Mouse (Mus musculus): ENCODE results near the gene D130052B06Rik.
A peak's percentile ranks its signal among the peaks of the same experiment; 100 is the strongest.

D130052B06Rik gene

DNA sequence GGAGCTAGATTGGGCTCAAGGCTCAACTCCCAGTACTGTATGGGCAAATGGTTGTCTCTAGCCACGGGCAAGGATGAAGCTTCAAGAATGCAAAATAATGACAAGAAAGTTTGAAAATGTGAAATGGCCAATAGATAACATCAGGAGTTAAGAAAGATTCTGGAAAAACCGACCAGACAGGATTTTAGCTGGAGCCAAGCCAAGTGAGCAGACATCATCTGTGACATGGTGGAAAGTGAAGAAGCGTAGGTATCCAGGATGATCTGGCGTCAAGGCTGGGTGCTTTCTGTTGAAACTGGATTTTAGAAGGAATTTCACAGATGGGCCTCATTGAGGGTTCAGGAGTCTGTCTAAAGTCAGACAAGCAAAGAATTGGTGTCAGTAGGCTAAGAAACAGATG is at the start of gene D130052B06Rik:
Gene D130052B06Rik, plus strand, starts transcription at position 317 of the 400 bp plus-strand sequence.
- DNase-seq (ENCODE audit: low read depth): no peak

DNA sequence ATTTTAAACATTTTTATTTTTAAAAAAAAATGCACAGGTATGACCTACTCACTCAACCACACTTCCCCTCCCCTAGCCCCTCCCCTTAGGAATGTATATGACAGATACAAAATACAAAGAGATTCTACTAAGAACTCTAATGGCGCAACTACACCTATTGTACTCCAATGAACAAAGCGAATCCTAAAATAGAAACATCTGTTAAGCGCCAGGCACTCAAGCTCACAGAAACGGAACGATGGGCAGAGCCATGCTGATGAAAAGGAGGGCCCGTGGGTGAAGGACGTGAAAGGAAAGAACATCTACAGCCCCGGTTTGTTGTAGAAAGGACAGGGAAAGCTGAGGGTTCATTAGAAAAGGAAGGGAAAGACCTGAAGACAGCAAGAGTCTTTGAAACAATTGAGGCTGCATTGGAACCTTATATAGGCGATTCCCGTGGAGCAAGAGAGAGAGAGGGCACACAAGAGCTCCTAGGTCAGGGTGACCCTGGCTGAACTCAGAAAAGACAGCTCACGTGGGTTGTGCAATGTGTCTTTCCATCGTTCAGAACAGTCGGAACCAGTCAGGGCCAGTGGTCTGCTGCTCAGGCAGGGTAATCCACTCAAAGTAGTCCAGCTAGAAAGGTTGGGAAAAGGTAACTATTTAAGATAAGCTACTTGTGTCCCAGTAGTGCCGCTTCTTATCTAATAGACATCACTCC is 48.1 kb upstream of the D130052B06Rik start:
- DNase-seq (ENCODE audit: low read depth): no peak

DNA sequence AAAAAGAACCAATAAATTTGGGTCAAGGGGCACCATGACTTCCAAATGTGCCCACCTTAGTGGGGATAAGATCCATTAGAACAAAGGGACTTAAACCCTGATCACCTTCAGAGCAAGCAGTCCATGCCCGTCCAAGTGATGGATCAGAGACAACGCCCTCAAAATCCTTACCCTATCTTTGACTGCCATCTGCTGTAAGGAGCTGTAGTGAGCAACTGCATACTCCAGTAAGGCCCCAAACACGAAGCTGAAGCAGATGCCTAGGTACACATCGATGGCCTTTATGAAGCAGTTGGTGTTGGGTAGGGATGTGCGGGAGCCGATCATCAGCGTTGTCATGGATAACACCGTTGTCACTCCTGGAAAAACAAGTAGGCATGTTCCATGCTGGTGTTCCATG is 45.0 kb upstream of the D130052B06Rik start:
- DNase-seq (ENCODE audit: low read depth): no peak

DNA sequence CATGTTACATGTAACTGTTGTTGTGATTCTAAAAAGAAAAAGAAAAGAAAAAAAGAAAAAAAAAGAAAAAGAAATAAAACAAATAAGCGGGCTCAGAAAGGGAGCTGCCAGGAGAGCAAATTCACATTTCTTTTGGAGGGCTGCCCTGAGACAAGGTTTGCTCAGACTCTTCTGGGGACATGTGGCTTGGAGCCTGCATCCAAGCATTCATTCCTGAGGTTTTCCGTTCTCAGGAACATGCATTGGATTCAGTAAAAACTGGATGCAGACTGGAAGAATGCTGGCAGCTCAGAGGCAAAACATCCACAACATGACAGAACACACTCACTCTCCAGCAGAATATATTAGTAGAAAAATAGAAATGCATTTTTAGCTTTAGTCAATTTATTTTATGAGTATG is 35.2 kb upstream of the D130052B06Rik start:
- DNase-seq (ENCODE audit: low read depth): no peak

DNA sequence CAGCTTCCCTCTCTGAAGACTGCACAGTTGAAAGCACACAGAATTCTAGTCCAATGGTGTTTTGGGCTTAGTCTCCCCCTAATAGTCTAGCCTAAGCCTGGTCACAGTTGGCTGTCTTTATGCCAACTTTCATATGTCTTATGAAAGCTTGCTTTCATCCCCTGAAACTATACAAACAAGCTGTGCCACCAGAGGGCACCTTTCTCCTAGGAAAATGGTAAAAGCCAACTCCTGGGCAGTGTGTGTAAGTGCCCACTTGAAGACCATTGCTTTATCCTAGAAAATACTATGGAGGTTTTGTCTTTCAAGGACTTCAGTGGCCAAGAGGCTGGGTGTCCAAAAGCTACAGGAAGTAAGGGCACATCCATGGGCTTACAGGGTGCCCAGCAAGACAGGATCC is 28.7 kb upstream of the D130052B06Rik start:
- DNase-seq (ENCODE audit: low read depth): no peak

DNA sequence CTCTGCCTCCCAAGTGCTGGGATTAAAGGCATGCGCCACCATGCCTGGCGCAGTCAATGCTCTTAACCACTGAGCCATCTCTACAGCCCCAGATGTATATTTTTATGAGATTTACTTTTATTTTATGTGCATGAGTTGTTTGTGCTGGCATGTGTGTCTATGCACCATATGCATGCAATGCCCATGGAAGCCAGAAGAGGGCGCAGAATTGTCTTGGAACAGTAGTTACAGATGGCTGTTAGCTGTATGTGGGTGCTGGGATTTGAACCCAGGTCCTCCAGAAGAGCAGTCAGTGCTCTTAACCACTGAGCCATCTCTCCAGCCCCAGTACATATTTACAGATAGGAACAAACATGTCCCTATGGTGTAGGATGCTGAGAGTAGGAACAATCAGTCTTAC is 24.2 kb upstream of the D130052B06Rik start:
- no peak for DNase-seq (ENCODE audit: low read depth)

DNA sequence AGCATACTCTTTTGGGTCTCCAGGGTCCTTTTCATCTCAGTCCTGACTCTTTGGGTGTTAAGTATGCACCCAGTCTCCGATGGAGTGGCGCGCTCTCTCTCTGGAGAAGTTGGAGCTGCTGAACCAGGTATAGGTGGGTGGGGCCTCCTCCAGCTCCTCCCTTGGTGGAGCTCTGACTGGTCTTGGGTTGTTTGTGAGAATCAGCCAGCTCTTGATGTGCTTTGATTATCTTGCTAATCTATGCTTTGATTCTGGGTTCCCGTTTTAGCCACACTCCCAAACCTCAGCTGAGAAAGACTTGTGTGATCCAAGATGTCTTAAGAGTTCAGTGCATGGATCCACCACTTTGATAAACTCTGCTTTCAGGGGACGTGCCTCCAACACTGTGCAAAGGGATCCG is 20.2 kb upstream of the D130052B06Rik start, which contains the start of gene Gabrp:
Gene Gabrp, minus strand, starts transcription at position 101 of the 400 bp plus-strand sequence.
- no peak for DNase-seq (ENCODE audit: low read depth)

DNA sequence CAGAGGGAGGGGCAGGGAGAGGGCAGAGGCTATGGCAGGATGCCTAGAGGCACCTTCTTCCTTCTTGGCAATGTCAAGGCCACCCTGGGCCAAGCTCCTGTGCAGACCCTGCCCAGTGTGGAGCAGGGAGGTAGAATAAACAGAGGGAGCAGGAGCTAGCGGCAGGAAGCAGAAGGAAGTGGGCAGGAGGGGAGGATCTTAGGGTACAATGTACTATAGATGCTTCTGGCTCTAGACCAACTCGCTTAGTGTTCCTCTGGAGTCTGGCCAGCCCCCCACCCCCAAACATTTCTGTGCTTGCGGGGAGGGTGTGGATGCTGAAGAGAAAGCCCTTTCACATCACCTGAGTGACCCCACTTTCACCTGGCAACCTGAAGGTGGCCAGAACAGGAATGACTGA is 19.5 kb upstream of the D130052B06Rik start:
- DNase-seq (ENCODE audit: low read depth): no peak

DNA sequence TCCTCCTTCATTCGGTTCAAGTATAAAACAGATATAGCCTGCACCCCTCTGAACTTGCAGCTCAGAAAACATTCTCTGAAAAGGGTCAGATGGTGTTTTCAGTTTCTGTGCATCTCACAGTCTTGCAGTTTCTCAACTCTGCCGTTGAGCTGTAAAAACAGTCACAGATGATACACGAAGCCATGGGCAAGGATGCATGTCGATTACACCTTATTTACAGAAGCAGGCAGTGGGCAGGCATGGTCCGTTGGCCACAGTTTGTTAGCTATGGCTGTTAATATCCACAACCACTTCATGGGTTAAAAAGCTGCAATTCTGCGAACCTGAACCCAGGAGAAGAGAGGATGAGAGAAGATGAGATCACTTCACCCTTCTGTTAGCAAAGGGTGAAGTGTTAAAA is 12.5 kb upstream of the D130052B06Rik start:
- no peak for DNase-seq (ENCODE audit: low read depth)

DNA sequence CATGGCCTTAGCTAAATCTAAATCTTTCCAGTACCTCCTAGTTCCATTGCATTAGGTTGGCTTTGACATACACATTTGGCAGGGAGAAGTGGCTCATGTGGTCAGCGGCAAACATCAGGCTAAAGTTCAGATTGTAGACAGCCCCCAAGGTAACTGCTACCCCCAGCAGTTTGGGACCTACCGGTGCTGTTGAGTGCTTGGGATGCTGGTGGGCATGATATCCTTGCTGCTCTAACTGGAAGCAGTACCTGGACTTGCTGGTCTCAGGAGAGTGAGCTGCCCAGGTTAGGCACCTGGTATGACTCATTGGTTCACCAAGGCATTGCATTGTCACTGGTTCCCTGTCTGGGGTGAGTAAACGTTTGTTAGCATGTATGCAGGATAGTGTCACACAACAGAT is 8.3 kb upstream of the D130052B06Rik start:
- DNase-seq (ENCODE audit: low read depth): no peak

DNA sequence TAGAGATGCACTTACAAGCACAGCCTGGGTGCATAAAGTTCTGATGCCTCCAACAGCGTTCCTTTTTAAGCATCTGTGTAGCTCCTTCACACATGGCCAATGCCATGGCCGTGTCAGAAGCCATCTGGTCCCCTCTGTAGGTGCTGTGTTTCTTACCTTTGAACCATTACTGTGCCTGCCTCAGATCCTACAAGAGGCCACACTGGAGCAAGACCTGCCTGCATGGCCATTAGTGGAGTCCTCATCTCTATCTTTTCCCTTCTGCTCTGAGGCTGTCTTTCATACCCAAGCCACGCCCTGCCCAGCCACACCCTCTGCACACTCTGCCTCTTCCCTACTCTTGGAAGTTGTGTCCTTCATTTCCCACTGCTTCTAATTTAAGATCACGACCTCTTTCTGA is 6.3 kb upstream of the D130052B06Rik start:
- DNase-seq (ENCODE audit: low read depth): no peak

DNA sequence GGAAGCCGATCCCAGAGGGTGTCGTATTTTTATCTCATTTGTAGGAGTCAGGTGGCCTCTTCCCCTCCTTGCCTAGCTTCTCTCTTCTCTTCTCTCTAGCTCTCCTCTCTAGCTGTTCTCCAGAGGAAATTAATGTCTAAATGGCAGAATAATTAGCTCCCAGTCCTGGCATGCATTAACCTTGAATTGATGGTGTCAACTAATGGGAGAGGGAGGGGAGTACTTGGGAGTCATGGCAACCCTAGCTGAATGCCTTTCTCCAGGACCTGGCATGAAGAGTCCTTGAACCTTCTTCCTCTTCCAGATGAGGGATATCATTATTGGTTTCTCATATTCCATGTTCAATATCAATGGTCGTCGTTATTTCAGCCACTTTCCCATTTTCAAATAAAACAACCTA is 2.4 kb upstream of the D130052B06Rik start:
- DNase-seq (ENCODE audit: low read depth): no peak

DNA sequence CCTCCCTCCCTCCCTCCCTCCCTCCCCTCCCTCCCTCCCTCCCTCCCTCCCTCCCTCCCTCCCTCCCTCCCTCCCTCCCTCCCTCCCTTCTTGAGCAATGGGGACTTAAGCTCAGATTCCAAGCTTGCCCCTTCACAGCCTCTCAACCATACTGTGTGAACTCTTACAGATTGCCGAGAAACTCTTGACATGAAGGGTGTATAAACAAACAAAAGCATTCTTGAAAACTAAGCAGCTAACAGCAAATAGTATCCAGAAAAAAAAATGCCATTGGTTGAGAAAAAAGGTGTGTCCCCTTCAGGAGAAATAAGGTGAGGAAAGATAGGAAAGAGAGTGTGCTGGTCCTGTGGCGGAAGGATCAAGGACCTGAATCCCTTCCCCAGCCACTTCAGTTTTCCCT is 4.1 kb downstream of the D130052B06Rik start:
- DNase-seq (ENCODE audit: low read depth): no peak

DNA sequence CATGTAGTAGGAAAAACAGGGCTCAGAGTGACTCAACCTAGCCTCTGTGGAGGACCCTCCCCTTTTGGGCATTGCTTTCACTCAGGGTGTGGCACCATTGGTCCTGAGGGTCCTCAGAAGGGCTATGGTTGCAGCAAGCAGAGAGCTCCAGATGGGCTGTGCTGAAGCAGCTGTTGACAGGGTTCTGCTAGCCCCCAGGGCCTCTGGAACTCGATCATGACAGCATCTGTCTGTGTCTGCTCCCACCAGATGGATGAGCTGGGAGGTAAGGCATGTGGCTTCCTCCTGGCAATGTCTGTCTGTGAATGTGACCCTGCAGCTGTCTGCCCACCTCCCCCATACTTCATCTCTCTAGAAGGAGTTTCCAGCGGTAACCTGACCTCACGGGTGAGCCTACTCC is 8.7 kb downstream of the D130052B06Rik start:
- no peak for DNase-seq (ENCODE audit: low read depth)

DNA sequence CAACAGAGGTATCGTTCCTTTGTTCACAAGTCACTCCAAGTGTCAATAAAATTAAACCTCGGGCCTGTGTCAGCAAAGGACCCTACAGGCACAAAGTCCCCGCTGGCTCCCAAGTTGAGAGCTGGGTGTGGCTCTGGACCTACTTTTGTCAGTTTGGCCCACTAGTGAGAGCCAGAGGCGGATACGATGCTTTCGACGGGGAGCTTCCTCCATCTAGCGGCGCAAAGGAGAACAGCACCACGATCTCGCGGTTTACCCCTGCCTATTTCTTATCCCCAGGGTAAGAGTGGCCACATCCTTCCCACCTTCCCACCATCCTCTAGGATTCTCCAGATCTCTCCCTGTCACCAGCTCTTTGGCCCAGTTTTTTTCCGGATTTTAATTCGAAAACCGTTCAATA is 15.1 kb downstream of the D130052B06Rik start:
- DNase-seq (ENCODE audit: low read depth): peak; percentile 73

DNA sequence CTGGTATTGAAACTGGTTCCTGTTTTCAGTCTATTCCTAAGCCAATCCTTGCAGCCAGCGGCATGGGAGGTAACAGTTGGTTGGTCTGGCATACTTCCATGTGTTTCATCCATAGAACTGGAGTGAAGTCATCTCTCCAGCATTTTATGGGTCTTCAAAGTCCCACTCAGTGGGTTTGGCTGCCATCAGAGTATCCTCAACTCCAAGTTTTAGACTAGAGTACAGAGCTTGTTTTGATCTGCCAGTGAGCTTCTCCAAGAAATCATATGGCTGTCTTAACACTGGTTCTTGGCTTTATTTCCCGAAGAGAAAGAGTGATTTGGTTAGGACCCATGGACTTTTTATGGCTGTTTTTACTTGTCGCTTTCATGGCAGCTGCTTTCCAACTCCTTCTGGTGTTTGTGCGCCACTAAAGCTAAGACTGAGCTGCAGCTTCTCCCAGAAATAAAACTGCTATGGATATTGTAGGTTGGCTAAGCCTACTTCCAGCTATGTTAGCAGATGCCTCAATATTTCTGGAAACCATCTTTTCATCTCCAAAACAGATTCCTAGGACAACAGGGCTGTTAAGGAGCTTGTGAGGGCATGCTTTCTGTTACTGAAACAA is 28.1 kb downstream of the D130052B06Rik start:
- no peak for DNase-seq (ENCODE audit: low read depth)

DNA sequence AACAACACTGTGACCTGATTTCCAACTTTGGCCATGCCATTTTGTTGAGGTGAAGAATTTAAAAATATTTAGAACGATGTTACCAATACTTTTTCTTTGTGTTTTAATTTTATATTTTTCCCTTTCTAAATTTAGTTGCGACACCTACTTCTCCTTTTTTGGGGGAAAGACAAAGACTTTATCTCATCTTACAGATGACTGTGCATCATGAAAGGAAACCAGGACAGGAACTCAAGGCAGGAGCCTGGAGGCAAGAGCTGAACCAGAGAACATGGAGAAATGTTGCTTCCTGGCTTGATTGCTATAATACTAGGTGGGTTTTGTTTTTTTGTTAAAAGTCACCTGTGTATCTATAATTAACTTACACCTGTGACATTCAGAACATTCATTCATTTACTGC is 38.0 kb downstream of the D130052B06Rik start:
- no peak for DNase-seq (ENCODE audit: low read depth)

DNA sequence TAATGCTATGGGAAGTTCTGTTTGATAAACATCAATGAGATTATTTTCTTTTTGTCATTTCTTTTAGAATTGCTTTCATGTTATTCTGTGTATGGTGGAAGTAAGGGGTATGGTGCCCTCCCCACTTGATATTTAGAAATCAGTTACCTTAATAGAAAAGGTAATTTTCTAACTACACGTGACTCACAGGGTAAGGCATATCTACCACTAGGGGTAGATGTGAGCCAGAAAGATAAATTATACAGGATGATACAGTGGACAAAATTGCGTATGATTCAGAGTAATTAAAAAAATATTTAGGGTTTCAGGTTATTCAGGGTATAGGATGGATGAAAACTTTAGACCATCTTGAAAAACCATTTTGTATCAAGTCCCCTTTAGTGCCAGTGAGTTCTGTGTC is 50.3 kb downstream of the D130052B06Rik start:
- no peak for DNase-seq (ENCODE audit: low read depth)

DNA sequence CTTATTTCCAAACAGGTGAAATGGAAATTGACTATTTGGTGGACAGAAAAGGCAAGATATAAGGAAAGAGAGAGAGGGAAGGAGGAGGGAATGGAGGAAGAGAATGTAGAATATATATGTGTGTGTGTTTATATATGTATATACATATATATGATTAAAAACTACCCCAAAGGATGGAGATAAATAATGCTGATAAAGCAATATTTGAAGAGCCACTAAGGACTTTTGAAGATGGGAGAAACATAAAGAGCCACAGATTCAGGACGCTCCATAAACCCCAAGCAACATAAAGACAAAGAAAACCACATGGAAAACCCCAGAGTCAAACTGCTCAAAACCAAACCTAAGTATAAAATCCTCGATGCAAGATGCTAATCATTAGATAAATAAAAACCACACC is 55.4 kb downstream of the D130052B06Rik start:
- no peak for DNase-seq (ENCODE audit: low read depth)

DNA sequence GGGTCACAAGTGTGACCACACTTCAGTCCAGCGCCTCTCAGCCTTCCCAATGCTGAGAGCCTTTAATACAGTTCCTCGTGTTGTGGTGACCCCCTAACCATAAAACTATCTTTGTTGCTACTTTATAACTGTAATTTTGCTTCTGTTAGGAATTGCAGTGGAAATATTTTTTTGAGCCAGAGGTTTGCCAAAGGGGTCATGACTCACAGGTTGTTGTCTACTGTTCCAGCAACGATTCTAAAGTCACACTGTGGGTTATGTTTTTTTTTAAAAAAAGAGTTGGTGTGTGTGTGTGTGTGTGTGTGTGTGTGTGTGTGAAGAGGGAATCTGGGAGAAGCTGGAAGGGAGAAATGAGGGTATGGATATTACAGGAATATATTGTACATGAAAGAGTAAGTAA is 56.1 kb downstream of the D130052B06Rik start:
- no peak for DNase-seq (ENCODE audit: low read depth)

DNA sequence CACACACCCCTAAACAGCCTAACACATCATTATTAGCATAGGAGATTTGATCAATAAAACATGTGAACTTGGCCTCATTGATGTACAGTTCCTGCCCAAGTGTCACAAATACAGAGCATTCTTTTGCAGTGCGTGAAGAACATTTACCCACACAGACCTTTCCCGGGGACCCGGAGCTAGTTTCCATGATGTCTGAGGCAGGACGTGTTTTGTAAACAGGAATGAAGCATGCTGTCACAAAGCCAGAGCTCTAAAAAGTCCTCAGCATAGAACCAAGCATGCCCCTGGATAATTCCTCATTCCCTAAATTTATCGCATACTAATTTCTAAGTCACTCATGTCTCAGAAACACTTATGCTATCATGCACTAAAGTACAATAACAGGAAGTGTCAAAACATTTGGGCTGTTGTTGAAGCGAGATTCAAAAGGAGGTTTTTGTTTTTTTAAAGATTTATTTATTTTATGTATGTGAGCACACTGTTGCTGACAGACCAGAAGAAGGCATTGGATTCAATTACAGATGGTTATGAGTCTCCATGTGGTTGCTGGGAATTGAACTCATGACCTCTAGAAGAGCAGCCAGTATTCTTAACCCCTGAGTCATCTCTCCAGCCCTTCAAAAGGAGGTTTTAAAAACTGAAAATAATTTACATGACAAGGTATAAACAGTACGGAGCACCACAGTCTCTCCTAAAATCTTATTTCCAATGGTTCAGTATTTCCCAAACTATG is 56.9 kb downstream of the D130052B06Rik start:
- DNase-seq (ENCODE audit: low read depth): peak; percentile 45

DNA sequence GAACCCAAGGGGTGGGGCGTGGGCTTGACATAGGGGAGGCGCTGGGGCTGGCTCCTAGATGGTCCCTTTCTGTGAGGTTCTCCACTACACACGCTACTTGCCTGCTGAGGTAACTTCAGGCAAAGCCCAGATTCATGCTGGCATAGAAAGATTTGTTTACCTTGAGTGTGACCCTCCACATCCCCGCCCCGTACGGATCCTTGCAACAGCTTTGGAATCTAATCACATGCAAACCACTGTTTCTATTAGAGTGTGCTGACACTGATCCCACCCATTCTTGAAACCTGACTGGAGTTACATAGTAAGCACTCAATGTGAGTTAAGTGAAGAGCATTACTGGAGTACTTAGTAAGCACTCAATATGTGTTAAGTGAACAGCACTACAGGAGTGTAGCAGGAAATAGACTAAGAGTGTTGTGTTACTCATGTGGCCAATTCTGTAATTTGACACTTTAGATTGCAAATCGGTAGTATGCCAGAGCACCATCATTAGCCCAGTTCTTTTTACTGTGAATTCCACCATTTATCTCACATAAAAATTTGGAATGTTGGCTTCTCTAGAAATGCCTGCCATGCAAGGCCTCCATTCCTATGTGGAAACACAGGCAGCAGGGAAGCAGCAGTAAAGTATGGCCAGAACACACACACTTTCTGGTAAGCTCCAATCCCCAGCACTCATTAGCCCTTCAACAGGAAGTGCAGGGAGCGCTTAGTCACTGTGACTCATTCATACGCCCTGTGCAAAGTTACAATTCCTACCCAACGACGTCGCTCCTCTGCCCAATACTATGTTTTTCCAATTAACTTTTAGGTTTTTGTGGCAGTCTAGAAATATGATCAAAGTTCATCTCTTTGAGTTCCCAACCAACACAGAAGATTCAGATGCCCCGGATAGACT is 61.2 kb downstream of the D130052B06Rik start:
- peak; percentile 37 for DNase-seq (ENCODE audit: low read depth)
